Mouse (Mus musculus): Measurements from ENCODE around the gene 1700029J07Rik. TPM values are rescaled to one million over a fixed set of nuclear protein-coding genes. Genes with fewer than 3 reads are reported as not detected.

1700029J07Rik gene
- polyA plus RNA-seq, 1 experiment from 2014 or later: 2.8 TPM

DNA sequence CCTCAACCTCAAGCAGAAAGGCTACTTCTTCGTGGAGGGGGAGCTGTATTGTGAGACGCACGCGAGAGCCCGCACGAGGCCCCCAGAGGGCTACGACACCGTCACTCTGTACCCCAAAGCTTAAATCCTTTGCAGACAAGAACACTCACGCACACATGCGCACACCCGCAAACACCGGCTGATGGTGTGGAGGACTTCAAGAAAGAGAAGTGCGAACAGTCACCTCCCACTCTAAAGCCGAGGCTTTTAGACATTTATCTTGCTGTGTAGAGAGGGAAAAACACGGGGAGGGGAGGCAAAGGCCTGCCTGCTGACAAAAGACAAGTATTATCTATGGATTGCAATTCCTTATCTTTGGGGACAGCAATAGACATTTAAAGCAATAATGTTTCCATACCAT is 56.2 kb downstream of the 1700029J07Rik start:
- WGBS: 88% methylated on average over 15 of the region's 15 CpGs
- no peak for DNase-seq (ENCODE audit: low spot score, missing footprints)
- H3K36me3 ChIP-seq (ENCODE audit: control insufficient read depth, insufficient read depth, low read length): no peaks in the 10 kb centered on the region

DNA sequence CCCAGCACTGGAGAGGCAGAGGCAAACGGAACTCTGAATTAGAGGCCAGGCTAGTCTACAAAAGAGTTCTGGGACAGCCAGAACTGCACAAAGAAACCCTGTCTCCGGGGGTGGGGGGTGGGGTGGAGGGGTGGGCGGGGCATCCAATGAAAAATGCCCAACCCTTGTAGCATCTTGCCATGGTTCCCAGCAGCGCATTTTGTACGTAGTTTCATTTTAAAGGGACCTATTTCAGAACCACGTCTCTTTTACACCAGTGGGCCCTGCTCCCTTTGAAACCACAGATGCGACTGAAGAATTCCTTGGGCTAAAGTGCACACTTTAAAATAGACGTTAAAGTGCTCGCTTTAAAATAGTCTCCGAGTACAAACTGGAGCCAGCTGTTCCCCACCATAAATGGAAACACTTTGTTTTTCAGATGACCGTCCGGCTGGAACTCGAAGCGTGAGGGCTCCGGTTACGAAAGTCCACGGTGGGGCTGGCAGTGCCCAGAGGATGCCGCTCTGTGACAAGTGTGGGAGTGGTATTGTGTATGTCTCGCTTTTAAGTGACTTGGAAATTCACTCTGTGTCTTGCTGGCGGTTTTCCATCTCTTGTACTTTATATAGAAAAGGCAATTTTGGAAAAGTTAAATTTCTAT is 57.9 kb downstream of the 1700029J07Rik start:
- H3K36me3 ChIP-seq (ENCODE audit: control insufficient read depth, insufficient read depth, low read length): no peaks in the 10 kb centered on the region
- no peak for ATAC-seq (ENCODE audit: low FRiP score)
- WGBS: 82% methylated on average over 20 of the region's 20 CpGs
- no peaks in the 10 kb centered on the region for H3K27me3 ChIP-seq (ENCODE audit: control insufficient read depth, insufficient read depth, low read length)
- no peaks in the 10 kb centered on the region for H3K9me3 ChIP-seq (ENCODE audit: control insufficient read depth, low read length)
- DNase-seq (ENCODE audit: low spot score, missing footprints): no peak
- no peak overlapping the region for H3K4me3 ChIP-seq (ENCODE audit: low read depth, low read length)
- H3K4me2 ChIP-seq: no peak overlapping the region
- no peak overlapping the region for H3K9ac ChIP-seq (ENCODE audit: low read length)
- no peak overlapping the region for H3K27ac ChIP-seq (ENCODE audit: low read depth, low read length)
- no peaks in the 10 kb centered on the region for H3K4me1 ChIP-seq (ENCODE audit: control insufficient read depth, insufficient read depth, low read length)

More for the DNA sequence above, 56.2 kb downstream of the 1700029J07Rik start:
- Histone ChIP-seq H3K9ac (ENCODE audit: low read length) (no peak overlapping the region), H3K4me3 (ENCODE audit: low read depth, low read length) (no peak overlapping the region), H3K4me1 (ENCODE audit: control insufficient read depth, insufficient read depth, low read length) (no peaks in the 10 kb centered on the region), H3K27ac (ENCODE audit: low read depth, low read length) (no peak overlapping the region), H3K4me2 (no peak overlapping the region), H3K27me3 (ENCODE audit: control insufficient read depth, insufficient read depth, low read length) (no peaks in the 10 kb centered on the region), H3K9me3 (ENCODE audit: control insufficient read depth, low read length) (no peaks in the 10 kb centered on the region)
- no peak for ATAC-seq (ENCODE audit: low FRiP score)

DNA sequence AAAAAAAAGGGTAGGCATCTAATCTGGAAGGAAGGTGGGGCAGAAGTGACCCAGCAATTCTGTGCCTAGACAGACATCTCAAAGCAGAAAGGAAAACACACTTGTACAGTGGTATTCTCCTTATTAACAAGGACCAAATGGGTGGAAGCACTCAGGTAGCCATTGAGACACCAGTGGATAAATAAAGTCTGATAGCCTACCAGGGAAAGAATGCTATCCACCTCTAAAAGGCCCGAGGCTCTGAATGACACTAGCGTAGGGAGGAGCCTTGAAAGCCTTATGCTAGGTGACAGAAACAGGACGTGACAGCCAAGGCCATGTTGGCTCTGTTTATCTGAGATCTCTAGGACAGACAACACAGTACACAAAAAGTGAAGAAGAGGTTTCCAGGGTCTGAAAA is 58.6 kb downstream of the 1700029J07Rik start:
- Histone ChIP-seq H3K4me2 (no peak overlapping the region), H3K4me1 (ENCODE audit: control insufficient read depth, insufficient read depth, low read length) (no peaks in the 10 kb centered on the region), H3K27ac (ENCODE audit: low read depth, low read length) (no peak overlapping the region), H3K4me3 (ENCODE audit: low read depth, low read length) (no peak overlapping the region), H3K27me3 (ENCODE audit: control insufficient read depth, insufficient read depth, low read length) (no peaks in the 10 kb centered on the region), H3K36me3 (ENCODE audit: control insufficient read depth, insufficient read depth, low read length) (no peaks in the 10 kb centered on the region), H3K9ac (ENCODE audit: low read length) (no peak overlapping the region), H3K9me3 (ENCODE audit: control insufficient read depth, low read length) (no peaks in the 10 kb centered on the region)
- DNase-seq (ENCODE audit: low spot score, missing footprints) (no peak), ATAC-seq (ENCODE audit: low FRiP score) (no peak)
- 76% methylated on average over 3 of the region's 3 CpGs for WGBS

DNA sequence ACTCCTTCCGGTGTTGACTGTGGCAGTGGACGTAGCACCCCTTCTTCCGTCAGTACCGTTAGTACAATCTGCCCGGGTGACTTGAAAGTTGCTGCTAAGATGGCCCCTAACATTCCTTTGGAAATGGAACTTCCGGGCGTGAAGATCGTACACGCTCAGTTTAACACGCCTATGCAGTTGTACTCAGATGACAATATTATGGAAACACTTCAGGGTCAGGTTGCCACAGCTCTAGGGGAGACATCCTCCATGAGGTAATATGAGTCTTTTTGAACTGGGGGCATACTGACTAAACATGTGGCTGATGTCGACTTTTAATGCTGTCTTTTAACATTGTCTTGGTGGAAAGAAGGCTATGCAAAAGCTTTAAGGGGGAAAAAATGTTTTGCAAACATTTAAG is 61.3 kb downstream of the 1700029J07Rik start:
- no peak for DNase-seq (ENCODE audit: low spot score, missing footprints)
- no peak overlapping the region for H3K4me3 ChIP-seq (ENCODE audit: low read depth, low read length)

DNA sequence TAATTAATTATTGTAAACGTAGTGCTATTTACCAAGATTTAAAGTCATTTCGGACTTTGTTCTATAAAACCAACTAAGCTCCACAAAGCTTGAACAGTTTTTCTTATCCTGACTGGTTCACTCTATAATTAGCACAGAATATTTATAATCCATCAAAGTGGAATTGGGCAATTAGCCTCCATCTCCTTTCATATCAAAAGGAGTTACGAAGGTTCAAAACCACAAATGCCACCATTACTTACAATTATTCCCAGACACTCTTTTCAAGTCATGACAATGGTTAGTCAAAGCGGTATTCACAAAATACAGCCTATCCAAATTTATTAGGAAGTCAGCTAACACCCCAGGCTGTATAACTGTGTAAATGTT is 68.8 kb downstream of the 1700029J07Rik start:
- Histone ChIP-seq H3K27me3 (ENCODE audit: control insufficient read depth, insufficient read depth, low read length) (no peaks in the 10 kb centered on the region), H3K9ac (ENCODE audit: low read length) (no peak overlapping the region), H3K9me3 (ENCODE audit: control insufficient read depth, low read length) (no peaks in the 10 kb centered on the region), H3K36me3 (ENCODE audit: control insufficient read depth, insufficient read depth, low read length) (no peaks in the 10 kb centered on the region), H3K4me1 (ENCODE audit: control insufficient read depth, insufficient read depth, low read length) (no peaks in the 10 kb centered on the region), H3K27ac (ENCODE audit: low read depth, low read length) (no peak overlapping the region), H3K4me3 (ENCODE audit: low read depth, low read length) (no peak overlapping the region), H3K4me2 (no peak overlapping the region)
- WGBS: 90% methylated on average over 4 of the region's 4 CpGs
- DNase-seq (ENCODE audit: low spot score, missing footprints) (no peak), ATAC-seq (ENCODE audit: low FRiP score) (no peak)

More for the DNA sequence above, 61.3 kb downstream of the 1700029J07Rik start:
- no peak for ATAC-seq (ENCODE audit: low FRiP score)
- no peak overlapping the region for H3K4me2 ChIP-seq
- H3K27me3 ChIP-seq (ENCODE audit: control insufficient read depth, insufficient read depth, low read length): no peaks in the 10 kb centered on the region
- no peaks in the 10 kb centered on the region for H3K9me3 ChIP-seq (ENCODE audit: control insufficient read depth, low read length)
- no peak overlapping the region for H3K27ac ChIP-seq (ENCODE audit: low read depth, low read length)
- H3K4me1 ChIP-seq (ENCODE audit: control insufficient read depth, insufficient read depth, low read length): no peaks in the 10 kb centered on the region
- no peaks in the 10 kb centered on the region for H3K36me3 ChIP-seq (ENCODE audit: control insufficient read depth, insufficient read depth, low read length)
- H3K9ac ChIP-seq (ENCODE audit: low read length): no peak overlapping the region
- 89% methylated on average over 11 of the region's 11 CpGs for WGBS

DNA sequence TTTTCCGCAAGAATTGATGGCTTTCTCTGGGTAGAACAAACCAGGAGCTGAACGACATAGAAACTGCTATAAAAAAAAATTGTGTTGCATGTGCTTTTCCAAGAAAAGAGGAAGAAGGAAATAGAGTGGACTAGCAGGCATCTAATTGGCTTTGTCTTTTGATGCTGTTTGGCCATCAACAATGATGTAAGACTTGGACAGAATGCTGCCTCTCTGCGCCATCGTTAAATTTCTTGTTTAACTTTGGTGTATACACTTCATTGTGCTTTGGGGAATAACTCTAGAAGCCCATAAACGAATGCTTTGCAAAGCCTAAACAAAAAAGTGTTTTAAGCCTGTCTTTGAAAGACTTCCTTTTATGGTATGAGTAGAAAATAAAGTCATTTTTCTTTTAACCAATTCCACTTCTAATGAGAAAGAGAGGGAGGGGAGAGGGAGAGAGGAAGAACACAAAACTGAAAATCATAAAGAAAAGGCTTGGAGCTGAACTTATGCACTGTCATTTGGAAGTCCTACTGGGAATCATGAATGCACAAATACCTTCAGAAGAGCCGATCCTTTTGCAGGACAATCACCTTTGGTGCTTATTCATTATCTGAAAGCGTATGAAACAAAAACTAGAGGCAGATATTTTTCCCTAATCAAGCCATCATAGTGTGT is 69.3 kb downstream of the 1700029J07Rik start:
- no peaks in the 10 kb centered on the region for H3K36me3 ChIP-seq (ENCODE audit: control insufficient read depth, insufficient read depth, low read length)
- H3K27ac ChIP-seq (ENCODE audit: low read depth, low read length): no peak overlapping the region
- no peak for DNase-seq (ENCODE audit: low spot score, missing footprints)
- no peaks in the 10 kb centered on the region for H3K27me3 ChIP-seq (ENCODE audit: control insufficient read depth, insufficient read depth, low read length)
- WGBS: 88% methylated on average over 7 of the region's 7 CpGs
- no peak overlapping the region for H3K9ac ChIP-seq (ENCODE audit: low read length)
- no peaks in the 10 kb centered on the region for H3K9me3 ChIP-seq (ENCODE audit: control insufficient read depth, low read length)
- no peak overlapping the region for H3K4me3 ChIP-seq (ENCODE audit: low read depth, low read length)
- no peaks in the 10 kb centered on the region for H3K4me1 ChIP-seq (ENCODE audit: control insufficient read depth, insufficient read depth, low read length)
- H3K4me2 ChIP-seq: no peak overlapping the region
- no peak for ATAC-seq (ENCODE audit: low FRiP score)

DNA sequence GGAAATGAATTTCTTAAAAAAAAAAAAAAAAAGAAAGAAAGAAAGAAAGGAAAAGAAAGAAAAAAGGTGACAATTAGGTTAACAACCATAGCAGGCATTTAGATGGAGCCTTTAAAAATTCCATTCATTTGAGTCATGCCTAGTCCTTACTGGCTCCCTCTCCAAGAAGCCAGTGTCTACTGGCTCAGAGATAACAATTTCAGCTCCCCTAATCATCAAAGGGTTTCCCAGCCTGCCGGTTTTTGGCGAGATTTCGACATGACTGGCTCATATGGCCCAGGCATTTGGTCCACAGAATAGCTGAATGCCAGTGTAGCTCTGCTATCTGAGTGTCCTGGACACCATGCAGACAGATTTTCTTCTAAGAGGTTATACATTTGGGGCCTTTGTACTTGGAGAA is 71.4 kb downstream of the 1700029J07Rik start:
- DNase-seq (ENCODE audit: low spot score, missing footprints) (peak; percentile 47), ATAC-seq (ENCODE audit: low FRiP score) (no peak)
- H3K27me3 ChIP-seq (ENCODE audit: control insufficient read depth, insufficient read depth, low read length): no peaks in the 10 kb centered on the region
- no peaks in the 10 kb centered on the region for H3K9me3 ChIP-seq (ENCODE audit: control insufficient read depth, low read length)
- no peaks in the 10 kb centered on the region for H3K4me1 ChIP-seq (ENCODE audit: control insufficient read depth, insufficient read depth, low read length)
- no peak overlapping the region for H3K4me2 ChIP-seq
- no peak overlapping the region for H3K4me3 ChIP-seq (ENCODE audit: low read depth, low read length)
- no peak overlapping the region for H3K9ac ChIP-seq (ENCODE audit: low read length)
- 45% methylated on average over 3 of the region's 3 CpGs for WGBS
- H3K27ac ChIP-seq (ENCODE audit: low read depth, low read length): no peak overlapping the region
- H3K36me3 ChIP-seq (ENCODE audit: control insufficient read depth, insufficient read depth, low read length): no peaks in the 10 kb centered on the region

Other genes starting within 250 kb of the 1700029J07Rik start
- 34.4 and 42.2 TPM in 2 replicates for gene Pdlim3, start 89.8 kb downstream of the 1700029J07Rik start, polyA plus RNA-seq (2014; fragmentation: Nextera tagmentation; extraction: Ambion mirVana)
- 0.19 TPM in 1 of 2 replicates, not detected in the other for gene Ccdc110, start 40.6 kb downstream of the 1700029J07Rik start, polyA plus RNA-seq (2014; fragmentation: Nextera tagmentation; extraction: Ambion mirVana)
- 52.6 and 55.0 TPM in 2 replicates for gene Ufsp2, start 276 bp upstream of the 1700029J07Rik start, polyA plus RNA-seq (2014; fragmentation: Nextera tagmentation; extraction: Ambion mirVana)
- 0.11 and 0.44 TPM in 2 replicates for gene Lrp2bp, start 24.1 kb upstream of the 1700029J07Rik start, polyA plus RNA-seq (2014; fragmentation: Nextera tagmentation; extraction: Ambion mirVana)
- 14.0 and 18.5 TPM in 2 replicates for gene Ankrd37, start 30.5 kb upstream of the 1700029J07Rik start, polyA plus RNA-seq (2014; fragmentation: Nextera tagmentation; extraction: Ambion mirVana)
- 21.7 and 21.8 TPM in 2 replicates for gene Cfap97, start 176.5 kb upstream of the 1700029J07Rik start, polyA plus RNA-seq (2014; fragmentation: Nextera tagmentation; extraction: Ambion mirVana)
- gene Snx25, start 176.9 kb upstream of the 1700029J07Rik start, polyA plus RNA-seq (2014; fragmentation: Nextera tagmentation; extraction: Ambion mirVana): 5.9 and 7.1 TPM in 2 replicates
- gene Slc25a4, start 236.0 kb upstream of the 1700029J07Rik start, polyA plus RNA-seq (2014; fragmentation: Nextera tagmentation; extraction: Ambion mirVana): 477 and 504 TPM in 2 replicates